Mouse (Mus musculus): ENCODE results near the gene Vmn2r116. TPM values are rescaled to one million over a fixed set of nuclear protein-coding genes. Genes with fewer than 3 reads are reported as not detected.

The Vmn2r116 gene
- not detected for polyA plus RNA-seq (2017; shearing (Covaris generic))

DNA sequence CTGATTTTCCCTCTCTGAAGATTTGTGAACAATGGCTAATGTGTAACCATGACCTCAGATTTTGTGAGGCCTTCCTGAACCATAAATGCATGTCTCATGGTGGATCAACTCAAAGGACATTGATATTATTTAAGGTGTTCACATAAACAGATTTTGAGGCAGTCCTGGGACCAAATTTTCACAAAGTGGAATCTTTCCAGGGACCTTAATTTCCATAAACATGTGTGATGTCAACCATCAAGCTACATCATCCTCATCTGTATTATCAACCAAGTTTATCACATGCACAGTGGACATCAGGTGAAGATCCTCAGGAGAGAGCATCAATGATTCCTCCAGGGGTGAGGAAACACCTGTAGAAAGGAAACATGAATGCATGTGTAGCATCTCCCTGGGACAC, at the start of gene Vmn2r116:
Gene Vmn2r116 (plus strand): TSS at position 301 of the 400 bp plus-strand sequence.

DNA sequence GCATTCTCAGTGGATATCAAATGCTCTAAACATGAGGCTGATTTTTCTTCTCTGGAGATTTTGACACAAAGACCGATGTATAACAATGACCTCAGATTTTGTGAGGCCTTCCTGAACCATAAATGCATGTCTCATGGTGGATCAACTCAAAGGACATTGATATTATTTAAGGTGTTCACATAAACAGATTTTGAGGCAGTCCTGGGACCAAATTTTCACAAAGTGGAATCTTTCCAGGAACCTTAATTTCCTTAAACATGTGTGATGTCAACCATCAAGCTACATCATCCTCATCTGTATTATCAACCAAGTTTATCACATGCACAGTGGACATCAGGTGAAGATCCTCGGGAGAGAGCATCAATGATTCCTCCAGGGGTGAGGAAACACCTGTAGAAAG, 41.0 kb upstream of the Vmn2r116 start, which contains the start of gene Vmn2r115:
Gene Vmn2r115 (plus strand): TSS at position 301 of the 400 bp plus-strand sequence.

Other genes starting within 250 kb of the Vmn2r116 start
- 12.6 TPM for gene Zfp40, start 191.4 kb upstream of the Vmn2r116 start, polyA plus RNA-seq (2017; shearing (Covaris generic))
- gene Vmn2r114, start 72.1 kb upstream of the Vmn2r116 start, polyA plus RNA-seq (2017; shearing (Covaris generic)): 0.10 TPM
- not detected for gene Vmn2r115, start 40.9 kb upstream of the Vmn2r116 start, polyA plus RNA-seq (2017; shearing (Covaris generic))
- not detected for gene Vmn2r117, start 95.1 kb downstream of the Vmn2r116 start, polyA plus RNA-seq (2017; shearing (Covaris generic))
- 12.3 TPM for gene Zfp213, start 179.6 kb downstream of the Vmn2r116 start, polyA plus RNA-seq (2017; shearing (Covaris generic))
- not detected for gene Zfp13, start 214.9 kb downstream of the Vmn2r116 start, polyA plus RNA-seq (2017; shearing (Covaris generic))
- gene Zscan10, start 216.3 kb downstream of the Vmn2r116 start, polyA plus RNA-seq (2017; shearing (Covaris generic)): 4.7 TPM